Mouse (Mus musculus): ENCODE data around the gene Baiap2l2.
A peak's percentile ranks its signal among the peaks of the same experiment; 100 is the strongest.

Gene Baiap2l2

GRCm38 (mm10) chr15:79299563-79300155 lies 14.3 kb upstream of the Baiap2l2 start:
- no peak for DNase-seq (ENCODE audit: low spot score)

GRCm38 (mm10) chr15:79298553-79298952 lies 13.2 kb upstream of the Baiap2l2 start:
- DNase-seq (ENCODE audit: low spot score): no peak

GRCm38 (mm10) chr15:79292779-79293178 lies 7.4 kb upstream of the Baiap2l2 start:
- DNase-seq (ENCODE audit: low spot score): no peak

GRCm38 (mm10) chr15:79290340-79290739 lies 5.0 kb upstream of the Baiap2l2 start:
- no peak for DNase-seq (ENCODE audit: low spot score)

GRCm38 (mm10) chr15:79289441-79289840 lies 4.1 kb upstream of the Baiap2l2 start:
- DNase-seq (ENCODE audit: low spot score): no peak

- no peak for DNase-seq (ENCODE audit: low spot score)
Observed at GRCm38 (mm10) chr15:79288387-79288786, 3.0 kb upstream of the Baiap2l2 start.

GRCm38 (mm10) chr15:79287091-79287490 lies 1.8 kb upstream of the Baiap2l2 start:
- DNase-seq (ENCODE audit: low spot score): no peak

GRCm38 (mm10) chr15:79286141-79286540 lies 804 bp upstream of the Baiap2l2 start:
- DNase-seq (ENCODE audit: low spot score): no peak

GRCm38 (mm10) chr15:79283371-79283770 lies 2.0 kb downstream of the Baiap2l2 start:
- no peak for DNase-seq (ENCODE audit: low spot score)

GRCm38 (mm10) chr15:79282434-79282833 lies 2.9 kb downstream of the Baiap2l2 start:
- DNase-seq (ENCODE audit: low spot score): no peak

GRCm38 (mm10) chr15:79281389-79281788 lies 3.9 kb downstream of the Baiap2l2 start:
- DNase-seq (ENCODE audit: low spot score): peak; percentile 14

- DNase-seq (ENCODE audit: low spot score): no peak
Observed at GRCm38 (mm10) chr15:79280850-79281249, 4.5 kb downstream of the Baiap2l2 start.

GRCm38 (mm10) chr15:79280209-79280608 lies 5.1 kb downstream of the Baiap2l2 start:
- peak; percentile 50 for DNase-seq (ENCODE audit: low spot score)

- DNase-seq (ENCODE audit: low spot score): no peak
Observed at GRCm38 (mm10) chr15:79277728-79278127, 7.6 kb downstream of the Baiap2l2 start.

- no peak for DNase-seq (ENCODE audit: low spot score)
Observed at GRCm38 (mm10) chr15:79273020-79273419, 12.3 kb downstream of the Baiap2l2 start.

- DNase-seq (ENCODE audit: low spot score): peak; percentile 84
Observed at GRCm38 (mm10) chr15:79271124-79271746, 14.1 kb downstream of the Baiap2l2 start.

GRCm38 (mm10) chr15:79270317-79271123 lies 14.8 kb downstream of the Baiap2l2 start:
- peak; percentile 84 for DNase-seq (ENCODE audit: low spot score)

GRCm38 (mm10) chr15:79268521-79268920 lies 16.8 kb downstream of the Baiap2l2 start:
- DNase-seq (ENCODE audit: low spot score): no peak

- DNase-seq (ENCODE audit: low spot score): no peak
Observed at GRCm38 (mm10) chr15:79265384-79265783, 20.0 kb downstream of the Baiap2l2 start.

- no peak for DNase-seq (ENCODE audit: low spot score)
Observed at GRCm38 (mm10) chr15:79263726-79264125, 21.6 kb downstream of the Baiap2l2 start.

GRCm38 (mm10) chr15:79262786-79263309 lies 22.5 kb downstream of the Baiap2l2 start:
- DNase-seq (ENCODE audit: low spot score): no peak

GRCm38 (mm10) chr15:79262375-79262774 lies 23.0 kb downstream of the Baiap2l2 start:
- DNase-seq (ENCODE audit: low spot score): peak; percentile 77

GRCm38 (mm10) chr15:79261757-79262156 lies 23.6 kb downstream of the Baiap2l2 start:
- peak; percentile 37 for DNase-seq (ENCODE audit: low spot score)

All from embryo, embryonic 10 days (tissue).